Mouse (Mus musculus): ENCODE data around the gene Ttf2. TPM values are rescaled to one million over a fixed set of nuclear protein-coding genes. Genes with fewer than 3 reads are reported as not detected.
A peak's percentile ranks its signal among the peaks of the same experiment; 100 is the strongest.

Ttf2 gene
- total and polyA plus RNA-seq, 2 experiments from 2014 or later, result 4.4 to 13.5 TPM

DNA sequence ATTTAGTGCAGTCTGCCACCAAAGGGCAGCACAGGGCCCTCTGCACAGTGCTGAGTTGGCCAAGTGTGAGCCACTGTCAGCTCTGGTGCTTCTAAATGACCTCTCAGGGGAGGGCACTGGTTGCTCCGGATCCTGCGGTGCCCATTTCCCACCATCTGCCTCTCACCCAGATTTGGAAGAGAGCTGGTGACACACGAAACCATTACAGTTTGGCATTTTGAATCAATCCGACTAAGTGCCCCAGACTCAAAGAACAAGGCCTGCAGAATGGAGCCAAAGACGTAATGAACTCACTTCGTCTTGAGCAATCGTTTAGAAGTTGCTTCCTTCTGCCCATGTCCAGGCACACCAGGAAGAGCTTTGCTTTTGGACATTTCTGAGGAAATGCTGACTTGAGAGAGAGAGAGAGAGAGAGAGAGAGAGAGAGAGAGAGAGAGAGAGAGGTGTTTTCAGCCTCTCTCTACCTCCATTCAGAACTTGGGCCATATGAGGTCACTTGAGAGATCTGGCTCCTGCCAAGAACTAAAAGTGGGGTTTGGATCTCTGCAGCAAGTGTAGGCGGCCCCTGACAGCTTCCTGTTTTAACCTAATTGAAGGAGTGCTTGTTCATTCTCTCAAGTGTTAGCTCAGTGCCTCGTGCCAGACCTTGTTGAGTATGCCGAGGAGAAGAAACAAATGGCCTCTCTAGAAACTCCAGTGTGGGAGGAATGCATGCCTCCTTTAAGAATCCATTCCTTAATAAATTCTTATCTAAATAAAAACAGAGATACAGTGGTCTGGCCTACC is 28.5 kb upstream of the Ttf2 start:
- TF ChIP-seq CTCF (IDR thresholded peaks at IDR 0.05; ENCODE audit: low read depth) (no peak), EP300 (IDR thresholded peaks at IDR 0.05; ENCODE audit: low read depth) (0 out of 2 replicates have a peak, but pooled peaks have one; percentile 46)
- 49% methylated on average over 10 of the region's 10 CpGs for WGBS
- H3K36me3 ChIP-seq (replicated peaks; ENCODE audit: control insufficient read depth, insufficient read depth, low read length), result no peaks in the 10 kb centered on the region
- no peak overlapping the region for H3K9ac ChIP-seq (replicated peaks; ENCODE audit: low read depth, low read length)
- no peak overlapping the region for H3K4me3 ChIP-seq (ENCODE audit: low read depth, low read length)
- DNase-seq (ENCODE audit: low spot score), result peak; percentile 66
- no peaks in the 10 kb centered on the region for H3K27me3 ChIP-seq (ENCODE audit: control insufficient read depth, insufficient read depth, low read length)
- H3K9me3 ChIP-seq (replicated peaks; ENCODE audit: control insufficient read depth, low read length), result no peaks in the 10 kb centered on the region
- H3K4me2 ChIP-seq (ENCODE audit: low read depth, low read length), result no peak overlapping the region
- peak; percentile 68 for ATAC-seq (ENCODE audit: insufficient read depth, low read depth)
- peaks cover 16% of the 10 kb centered on the region for H3K4me1 ChIP-seq (ENCODE audit: control insufficient read depth, insufficient read depth)
- H3K27ac ChIP-seq (ENCODE audit: low read depth), result peak overlapping the region; percentile 67

GRCm38 (mm10) chr3:100994252-100994651 is 24.8 kb upstream of the Ttf2 start:
- no peaks in the 10 kb centered on the region for H3K27me3 ChIP-seq (ENCODE audit: control insufficient read depth, insufficient read depth, low read length)
- no peaks in the 10 kb centered on the region for H3K9me3 ChIP-seq (replicated peaks; ENCODE audit: control insufficient read depth, low read length)
- DNase-seq (ENCODE audit: low spot score) (no peak), ATAC-seq (ENCODE audit: insufficient read depth, low read depth) (no peak)
- H3K4me2 ChIP-seq (ENCODE audit: low read depth, low read length), result no peak overlapping the region; the same call in 1 of the 2 replicates
- TF ChIP-seq EP300 (IDR thresholded peaks at IDR 0.05; ENCODE audit: low read depth), result no peak
- no peak for TF ChIP-seq CTCF (IDR thresholded peaks at IDR 0.05; ENCODE audit: low read depth)
- H3K4me3 ChIP-seq (ENCODE audit: low read depth, low read length), result no peak overlapping the region
- no peak overlapping the region for H3K9ac ChIP-seq (replicated peaks; ENCODE audit: low read depth, low read length)
- WGBS, result 88% methylated on average over 4 of the region's 4 CpGs
- H3K4me1 ChIP-seq (ENCODE audit: control insufficient read depth, insufficient read depth), result peaks cover 16% of the 10 kb centered on the region
- 0 out of 2 replicates have a peak overlapping the region, but pooled peaks have one; percentile 58 for H3K27ac ChIP-seq (ENCODE audit: low read depth)
- H3K36me3 ChIP-seq (replicated peaks; ENCODE audit: control insufficient read depth, insufficient read depth, low read length), result no peaks in the 10 kb centered on the region

DNA sequence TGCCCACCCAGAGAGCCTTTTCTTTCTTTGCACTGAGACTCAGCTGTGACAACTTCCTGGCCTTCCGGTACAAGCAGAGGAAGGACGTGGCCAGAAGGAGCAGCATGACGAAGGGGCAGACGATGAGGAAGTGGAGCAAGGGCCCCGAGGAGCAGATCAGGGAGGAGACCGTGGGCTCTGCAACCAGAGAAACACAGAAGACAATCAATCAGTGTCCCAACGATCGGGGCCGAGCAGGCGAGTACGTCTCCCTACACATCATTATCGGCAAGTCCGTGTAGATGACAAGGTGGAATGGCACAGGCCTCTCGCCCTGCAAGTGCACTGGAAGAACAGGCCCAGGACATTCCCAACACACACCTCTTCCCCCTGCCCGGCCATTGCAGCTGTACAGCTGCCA is 24.3 kb upstream of the Ttf2 start:
- Histone ChIP-seq H3K36me3 (replicated peaks; ENCODE audit: control insufficient read depth, insufficient read depth, low read length) (no peaks in the 10 kb centered on the region), H3K4me1 (ENCODE audit: control insufficient read depth, insufficient read depth) (peaks cover 16% of the 10 kb centered on the region), H3K4me3 (ENCODE audit: low read depth, low read length) (no peak overlapping the region), H3K27ac (ENCODE audit: low read depth) (peak overlapping the region; percentile 58), H3K9ac (replicated peaks; ENCODE audit: low read depth, low read length) (no peak overlapping the region), H3K4me2 (ENCODE audit: low read depth, low read length) (no peak overlapping the region; the same call in 1 of the 2 replicates), H3K27me3 (ENCODE audit: control insufficient read depth, insufficient read depth, low read length) (no peaks in the 10 kb centered on the region), H3K9me3 (replicated peaks; ENCODE audit: control insufficient read depth, low read length) (no peaks in the 10 kb centered on the region)
- DNase-seq (ENCODE audit: low spot score) (no peak), ATAC-seq (ENCODE audit: insufficient read depth, low read depth) (no peak)
- 31% methylated on average over 15 of the region's 15 CpGs for WGBS
- TF ChIP-seq CTCF (IDR thresholded peaks at IDR 0.05; ENCODE audit: low read depth) (no peak), EP300 (IDR thresholded peaks at IDR 0.05; ENCODE audit: low read depth) (no peak)

DNA sequence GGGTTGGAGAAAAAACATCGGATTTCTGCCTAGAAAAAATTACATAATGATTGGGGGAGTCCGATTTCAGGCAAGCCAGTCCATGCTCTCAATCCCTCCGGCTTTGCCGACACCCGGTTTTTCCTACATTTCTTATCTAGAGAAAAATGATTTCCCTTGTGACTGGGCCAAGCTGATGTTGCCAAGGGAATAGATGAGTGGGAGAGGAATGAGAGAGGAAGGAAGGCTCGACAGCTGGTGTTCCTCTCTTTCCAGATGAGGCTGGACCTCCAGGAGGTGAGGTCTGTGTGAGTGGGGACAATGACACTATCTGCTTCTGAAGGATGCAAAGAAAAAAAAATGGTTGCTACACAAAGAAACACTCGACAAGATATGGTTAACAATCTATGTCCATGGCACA is 23.7 kb upstream of the Ttf2 start:
- Histone ChIP-seq H3K4me1 (ENCODE audit: control insufficient read depth, insufficient read depth) (peaks cover 11% of the 10 kb centered on the region), H3K4me2 (ENCODE audit: low read depth, low read length) (no peak overlapping the region), H3K9ac (replicated peaks; ENCODE audit: low read depth, low read length) (no peak overlapping the region), H3K27me3 (ENCODE audit: control insufficient read depth, insufficient read depth, low read length) (no peaks in the 10 kb centered on the region), H3K4me3 (ENCODE audit: low read depth, low read length) (no peak overlapping the region), H3K27ac (ENCODE audit: low read depth) (peak overlapping the region; percentile 58; the same call in 1 of the 2 replicates), H3K9me3 (replicated peaks; ENCODE audit: control insufficient read depth, low read length) (no peaks in the 10 kb centered on the region), H3K36me3 (replicated peaks; ENCODE audit: control insufficient read depth, insufficient read depth, low read length) (no peaks in the 10 kb centered on the region)
- ATAC-seq (ENCODE audit: insufficient read depth, low read depth) (no peak), DNase-seq (ENCODE audit: low spot score) (no peak)
- 48% methylated on average over 7 of the region's 7 CpGs for WGBS
- TF ChIP-seq CTCF (IDR thresholded peaks at IDR 0.05; ENCODE audit: low read depth) (no peak), EP300 (IDR thresholded peaks at IDR 0.05; ENCODE audit: low read depth) (no peak)

DNA sequence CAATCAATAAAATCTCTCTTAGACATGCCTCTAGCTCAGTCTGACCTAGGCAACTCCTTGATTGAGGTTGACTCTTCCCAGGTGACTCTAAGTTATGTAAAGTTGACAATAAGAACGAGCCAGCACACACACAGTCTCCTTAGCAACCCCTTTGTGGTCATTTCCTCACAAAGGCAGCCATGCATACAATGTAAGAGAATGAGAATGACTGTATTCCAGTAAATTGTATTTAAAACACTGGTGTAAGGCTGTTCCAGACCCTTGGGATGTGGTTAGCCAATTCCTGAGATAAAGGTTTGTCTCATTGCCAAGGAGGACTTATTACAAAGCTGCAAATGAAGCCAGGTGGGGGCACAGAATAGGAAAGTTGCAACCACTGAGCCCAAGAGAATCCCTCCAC is 20.8 kb upstream of the Ttf2 start:
- DNase-seq (ENCODE audit: low spot score) (no peak), ATAC-seq (ENCODE audit: insufficient read depth, low read depth) (no peak)
- Histone ChIP-seq H3K36me3 (replicated peaks; ENCODE audit: control insufficient read depth, insufficient read depth, low read length) (no peaks in the 10 kb centered on the region), H3K9ac (replicated peaks; ENCODE audit: low read depth, low read length) (no peak overlapping the region), H3K4me1 (ENCODE audit: control insufficient read depth, insufficient read depth) (peaks cover 11% of the 10 kb centered on the region), H3K9me3 (replicated peaks; ENCODE audit: control insufficient read depth, low read length) (no peaks in the 10 kb centered on the region), H3K27ac (ENCODE audit: low read depth) (no peak overlapping the region), H3K4me3 (ENCODE audit: low read depth, low read length) (no peak overlapping the region), H3K4me2 (ENCODE audit: low read depth, low read length) (no peak overlapping the region), H3K27me3 (ENCODE audit: control insufficient read depth, insufficient read depth, low read length) (no peaks in the 10 kb centered on the region)
- no peak for TF ChIP-seq CTCF (IDR thresholded peaks at IDR 0.05; ENCODE audit: low read depth)
- TF ChIP-seq EP300 (IDR thresholded peaks at IDR 0.05; ENCODE audit: low read depth), result no peak
- WGBS, result 39% methylated on average over 1 of the region's 1 CpGs

Measured in heart, postnatal 0 days (tissue).